Mouse (Mus musculus): ENCODE measurements around the gene Tmem63a. TPM values are rescaled to one million over a fixed set of nuclear protein-coding genes. Genes with fewer than 3 reads are reported as not detected.
"Not testable (repeated sequence)": the region's sequence is repeated elsewhere in the genome, so short reads cannot be mapped to it uniquely, and the experiment has no call there.

Tmem63a gene
- polyA plus RNA-seq, 2 experiments from 2014 or later: 13.5 to 13.7 TPM

- no peak for ATAC-seq
Measured at GRCm38 (mm10) chr1:180929599-180929998, 12.5 kb upstream of the Tmem63a start.

- no peak for ATAC-seq
Measured at GRCm38 (mm10) chr1:180931106-180931505, 11.0 kb upstream of the Tmem63a start.

- no peak for ATAC-seq
Measured at GRCm38 (mm10) chr1:180933659-180934058, 8.5 kb upstream of the Tmem63a start.

- ATAC-seq: no peak
Measured at GRCm38 (mm10) chr1:180934467-180935419, 7.4 kb upstream of the Tmem63a start, which contains the start of gene Lefty1. Gene Lefty1 (plus strand): TSS chr1:180935022.

DNA sequence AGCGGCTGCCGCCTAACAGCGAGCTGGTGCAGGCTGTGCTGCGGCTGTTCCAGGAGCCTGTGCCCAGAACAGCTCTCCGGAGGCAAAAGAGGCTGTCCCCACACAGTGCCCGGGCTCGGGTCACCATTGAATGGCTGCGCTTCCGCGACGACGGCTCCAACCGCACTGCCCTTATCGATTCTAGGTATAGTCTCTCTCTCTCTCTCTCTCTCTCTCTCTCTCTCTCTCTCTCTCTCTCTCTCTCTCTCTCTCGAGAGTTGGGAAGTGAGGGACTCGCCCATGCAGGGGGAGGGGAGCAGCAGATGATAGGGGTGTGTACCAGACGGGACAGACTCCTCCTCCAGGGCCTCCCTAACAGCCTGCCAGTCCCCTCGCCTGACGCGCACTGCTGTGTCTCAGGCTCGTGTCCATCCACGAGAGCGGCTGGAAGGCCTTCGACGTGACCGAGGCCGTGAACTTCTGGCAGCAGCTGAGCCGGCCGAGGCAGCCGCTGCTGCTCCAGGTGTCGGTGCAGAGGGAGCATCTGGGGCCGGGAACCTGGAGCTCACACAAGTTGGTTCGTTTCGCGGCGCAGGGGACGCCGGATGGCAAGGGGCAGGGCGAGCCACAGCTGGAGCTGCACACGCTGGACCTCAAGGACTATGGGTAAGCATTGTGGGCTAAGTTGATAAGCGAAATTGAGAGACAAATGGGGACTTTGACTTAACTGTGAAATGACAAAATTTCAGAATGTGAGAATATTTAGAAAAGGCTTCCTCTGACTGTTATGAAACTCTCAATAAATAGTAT is 5.3 kb upstream of the Tmem63a start:
- ATAC-seq: not testable (repeated sequence)

DNA sequence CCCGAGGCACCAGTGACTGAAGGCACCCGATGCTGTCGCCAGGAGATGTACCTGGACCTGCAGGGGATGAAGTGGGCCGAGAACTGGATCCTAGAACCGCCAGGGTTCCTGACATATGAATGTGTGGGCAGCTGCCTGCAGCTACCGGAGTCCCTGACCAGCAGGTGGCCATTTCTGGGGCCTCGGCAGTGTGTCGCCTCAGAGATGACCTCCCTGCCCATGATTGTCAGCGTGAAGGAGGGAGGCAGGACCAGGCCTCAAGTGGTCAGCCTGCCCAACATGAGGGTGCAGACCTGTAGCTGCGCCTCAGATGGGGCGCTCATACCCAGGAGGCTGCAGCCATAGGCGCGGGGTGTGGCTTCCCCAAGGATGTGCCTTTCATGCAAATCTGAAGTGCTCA is 4.5 kb upstream of the Tmem63a start:
- not testable (repeated sequence) for ATAC-seq

- ATAC-seq: not testable (repeated sequence)
Measured at GRCm38 (mm10) chr1:180938781-180939180, 3.4 kb upstream of the Tmem63a start.

- no peak for ATAC-seq
Measured at GRCm38 (mm10) chr1:180940776-180941460, 1.2 kb upstream of the Tmem63a start.

DNA sequence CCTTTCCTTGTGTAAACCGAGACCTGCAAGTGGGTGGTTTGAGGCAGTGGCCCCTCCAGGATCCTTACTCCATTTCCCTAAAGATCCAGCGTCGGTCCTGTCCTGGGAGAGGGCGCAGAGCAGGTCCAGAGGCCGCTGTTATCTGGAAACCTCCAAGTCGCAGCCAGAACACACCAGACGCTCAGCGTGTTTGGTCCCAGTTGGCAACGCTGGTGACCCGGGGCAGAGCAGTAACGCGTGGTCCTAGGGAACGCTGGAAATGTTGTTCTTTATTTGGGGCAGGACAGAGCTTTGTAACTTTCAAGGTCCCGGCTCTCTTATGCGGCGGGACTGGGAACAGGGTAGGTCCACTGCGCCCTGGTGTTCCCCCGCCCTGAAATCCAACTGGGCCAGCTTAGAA is 418 bp upstream of the Tmem63a start:
- no peak for ATAC-seq

- ATAC-seq: no peak
Measured at GRCm38 (mm10) chr1:180943032-180943644, 994 bp downstream of the Tmem63a start.

GRCm38 (mm10) chr1:180943896-180944295 is 1.8 kb downstream of the Tmem63a start:
- no peak for ATAC-seq

DNA sequence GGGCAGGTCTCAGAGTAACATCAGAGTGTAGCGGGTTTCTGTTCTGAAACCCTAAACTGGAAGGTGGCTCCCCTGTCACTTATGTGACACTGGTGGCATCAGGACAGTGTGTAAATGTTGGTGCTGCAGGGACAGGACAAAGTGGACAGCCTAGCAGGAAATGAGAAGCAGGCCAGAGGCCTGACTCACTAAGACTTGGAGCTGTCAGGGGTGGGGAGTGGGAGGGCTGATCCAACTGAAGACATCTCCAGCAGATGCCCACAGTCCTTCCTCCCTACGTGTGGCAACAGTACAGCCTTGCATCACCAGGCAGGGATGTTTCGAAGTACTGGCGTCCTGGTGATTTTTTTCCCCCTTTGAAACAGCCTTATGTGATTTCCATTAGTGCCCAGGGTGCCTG is 2.4 kb downstream of the Tmem63a start:
- ATAC-seq: no peak

GRCm38 (mm10) chr1:180945001-180945980 is 3.1 kb downstream of the Tmem63a start:
- no peak for ATAC-seq

DNA sequence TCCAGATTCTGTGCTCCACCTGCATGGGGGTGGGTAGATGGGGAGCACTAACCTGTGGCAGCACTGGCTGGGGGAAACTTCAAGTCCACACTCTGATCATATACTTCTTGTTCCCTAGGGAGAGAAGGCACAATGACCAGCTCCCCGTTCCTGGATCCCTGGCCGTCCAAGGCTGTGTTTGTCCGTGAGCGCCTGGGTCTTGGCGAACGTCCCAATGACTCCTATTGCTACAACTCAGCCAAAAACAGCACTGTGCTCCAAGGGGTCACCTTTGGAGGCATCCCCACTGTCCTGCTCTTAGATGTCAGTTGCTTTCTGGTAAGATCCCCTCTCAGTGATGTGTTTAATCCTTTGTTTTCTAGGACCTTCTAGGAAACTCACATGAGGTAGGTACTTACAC is 4.3 kb downstream of the Tmem63a start:
- no peak for ATAC-seq

- no peak for ATAC-seq
Measured at GRCm38 (mm10) chr1:180952085-180952746, 10.1 kb downstream of the Tmem63a start.

DNA sequence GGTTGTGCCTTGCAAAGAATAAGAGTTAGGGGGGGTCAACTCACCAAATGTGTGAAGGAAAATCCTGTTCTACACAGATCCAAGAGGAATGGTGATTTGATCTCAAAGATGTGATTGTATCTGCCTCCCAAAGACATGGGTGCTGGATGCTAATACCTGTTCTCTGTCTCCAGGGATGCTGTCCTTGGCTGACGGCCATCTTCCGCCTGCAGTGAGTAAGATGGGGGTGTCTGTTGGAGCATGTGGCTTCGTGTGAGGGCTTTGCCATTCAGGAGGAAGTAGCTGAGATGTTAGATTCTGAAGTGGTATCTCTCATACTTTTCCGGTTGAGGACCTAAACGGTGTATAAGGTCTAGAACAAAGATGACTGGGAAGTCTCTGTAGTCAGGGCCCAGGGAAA is 10.7 kb downstream of the Tmem63a start:
- no peak for ATAC-seq

DNA sequence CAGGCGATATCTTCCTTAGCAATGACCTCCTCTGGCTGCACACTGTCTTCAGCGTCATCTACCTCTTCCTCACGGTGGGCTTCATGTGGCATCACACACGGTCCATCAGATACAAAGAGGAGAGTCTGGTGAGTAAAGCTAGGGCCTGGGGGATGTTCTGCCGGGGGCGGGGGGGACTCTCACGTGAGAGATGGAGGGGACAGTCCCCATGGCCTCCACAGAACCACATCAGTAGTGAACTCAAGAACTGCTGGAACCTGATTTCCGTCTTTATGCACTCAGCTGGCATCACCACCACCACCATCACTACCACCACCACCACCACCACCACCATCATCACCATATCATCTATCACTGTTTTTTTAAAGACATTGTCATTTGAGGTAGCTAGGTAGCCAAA is 14.3 kb downstream of the Tmem63a start:
- no peak for ATAC-seq

GRCm38 (mm10) chr1:180956973-180957381 is 14.8 kb downstream of the Tmem63a start:
- no peak for ATAC-seq

DNA sequence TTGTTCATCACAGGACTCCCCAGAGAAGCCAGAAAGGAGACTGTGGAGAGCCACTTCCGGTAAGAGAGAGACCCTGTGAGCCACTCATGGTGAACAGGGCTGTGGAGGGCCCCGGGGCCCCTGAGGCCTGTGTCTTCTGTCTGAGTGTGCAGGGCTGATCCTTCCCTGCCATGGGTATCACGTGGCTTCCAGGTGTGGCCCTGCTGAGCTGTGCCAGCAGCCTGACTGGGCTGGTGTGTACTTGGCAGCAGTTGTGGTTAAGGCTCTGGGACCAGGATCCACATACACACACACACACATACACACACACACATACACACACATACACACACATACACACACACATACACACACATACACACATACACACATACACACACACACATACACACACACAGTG is 15.8 kb downstream of the Tmem63a start:
- ATAC-seq: no peak

GRCm38 (mm10) chr1:180958797-180959196 is 16.7 kb downstream of the Tmem63a start:
- ATAC-seq: no peak

DNA sequence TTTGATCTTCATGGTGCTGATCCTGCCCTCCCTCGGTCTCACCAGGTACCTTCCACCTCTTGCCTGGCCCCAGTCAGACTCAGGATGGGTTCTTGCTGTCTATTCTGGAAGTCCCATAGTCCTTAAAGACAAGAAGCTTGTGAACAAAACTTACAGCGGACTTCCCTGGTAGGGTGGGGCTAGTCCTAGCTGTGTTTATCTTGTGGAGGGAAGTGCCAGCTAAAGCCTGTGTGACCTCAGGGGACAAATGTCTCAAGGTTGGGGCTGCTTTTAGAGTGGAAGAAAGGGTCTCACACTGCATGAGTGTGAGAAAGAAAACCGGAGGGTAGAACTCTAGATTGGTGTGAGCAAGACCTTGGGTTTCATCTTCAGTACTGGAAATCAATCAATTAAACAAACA is 23.6 kb downstream of the Tmem63a start:
- ATAC-seq: no peak
